Mouse (Mus musculus) liver, embryonic 14.5 days (tissue): Measurements from ENCODE around the gene Pafah1b1.

Experiments
- CTCF ChIP-seq: IDR thresholded peaks from 2 replicates; pipeline ENCODE4 v1.5.1; 2016; ENCODE audit warnings: antibody characterized with exemption, low read depth, control low read depth
- EP300 ChIP-seq: IDR thresholded peaks from 2 replicates; pipeline ENCODE4 v1.6.1; 2016; ENCODE audit warnings: antibody characterized with exemption, low read depth

DNA sequence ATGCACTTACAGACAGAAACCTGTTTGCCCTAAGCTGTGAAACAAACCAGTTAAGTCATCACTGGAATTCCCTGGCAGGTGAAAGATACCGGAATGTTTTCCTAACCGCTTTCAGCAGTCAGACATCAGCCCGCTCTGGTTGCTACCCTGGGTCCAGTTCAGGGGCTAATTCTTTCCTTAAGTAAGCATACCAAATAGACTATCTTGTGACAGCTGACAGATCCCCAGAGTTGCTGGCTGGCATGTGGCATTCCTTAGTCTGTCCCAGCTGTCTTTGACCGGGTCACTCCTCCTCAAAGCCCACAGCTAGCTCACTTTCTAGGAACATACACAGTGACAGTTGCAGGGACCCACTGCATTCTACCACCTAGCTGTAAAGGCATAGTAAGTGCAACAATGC is 23.6 kb upstream of the Pafah1b1 start:
- TF ChIP-seq CTCF (no peak), EP300 (no peak)
